Mouse (Mus musculus) limb, embryonic 15.5 days (tissue): Measurements from ENCODE around the gene Misp. TPM values are rescaled to one million over a fixed set of nuclear protein-coding genes. Genes with fewer than 3 reads are reported as not detected.

Experiments used
- ATAC-seq: fragments of 200-750 bp; cut with Nextera tagmentation; 2 replicates; pipeline ENCODE4 v1.8.0; 2017; ENCODE audit warnings: low read depth, moderate TSS enrichment; ENCODE audit not compliant: insufficient number of reproducible peaks, low FRiP score, low TSS enrichment
- H3K27ac ChIP-seq: fragments of 300-500 bp; sonication (generic); 2 replicates; pipeline ENCODE4 v1.5.1; 2015; ENCODE audit warnings: moderate library complexity, mild to moderate bottlenecking, inconsistent platforms
- H3K27me3 ChIP-seq: fragments of 300-500 bp; sonication (generic); 2 replicates; pipeline ENCODE4 v1.6.1; 2015; ENCODE audit warnings: inconsistent platforms
- H3K36me3 ChIP-seq: fragments of 300-500 bp; sonication (generic); 2 replicates; pipeline ENCODE4 v1.6.1; 2015; ENCODE audit warnings: inconsistent platforms
- H3K4me1 ChIP-seq: fragments of 300-500 bp; sonication (generic); 2 replicates; pipeline ENCODE4 v1.6.1; 2015; ENCODE audit warnings: inconsistent platforms
- H3K4me2 ChIP-seq: fragments of 300-500 bp; sonication (generic); 2 replicates; pipeline ENCODE4 v1.6.1; 2015; ENCODE audit warnings: mild to moderate bottlenecking, inconsistent platforms
- H3K4me3 ChIP-seq: fragments of 300-500 bp; sonication (generic); 2 replicates; pipeline ENCODE4 v1.5.1; 2015; ENCODE audit warnings: mild to moderate bottlenecking, inconsistent platforms
- H3K9ac ChIP-seq: fragments of 300-500 bp; sonication (generic); 2 replicates; pipeline ENCODE4 v1.6.1; 2015; ENCODE audit warnings: inconsistent platforms
- H3K9me3 ChIP-seq: fragments of 300-500 bp; sonication (generic); 2 replicates; pipeline ENCODE4 v1.6.1; 2016; ENCODE audit warnings: inconsistent platforms
- WGBS: fragments of 180-500 bp; shearing (Covaris S2); methylation state at CpG from one replicate; pipeline ENCODE4 v1.1.7; 2015; 5-methylcytosine and 5-hydroxymethylcytosine counted together
- polyA plus RNA-seq: library from polyadenylated mRNA; unstranded; fragments of >200 nt; fragmentation: Nextera tagmentation; extraction: Ambion mirVana; gene quantifications from 2 replicates; pipeline ENCODE4 v1.2.1, GENCODE M21; 2015

The Misp gene
- polyA plus RNA-seq, 1 experiment from 2014 or later = 1.6 TPM

GRCm38 (mm10) chr10:79832786-79833181 is 12.0 kb downstream of the Misp start:
- 73% methylated on average over 9 of the region's 9 CpGs for WGBS

GRCm38 (mm10) chr10:79834769-79835398 is 14.1 kb downstream of the Misp start:
- Histone ChIP-seq H3K4me2 (no peak overlapping the region), H3K4me3 (no peak overlapping the region), H3K9me3 (no peaks in the 10 kb centered on the region), H3K27ac (no peak overlapping the region), H3K36me3 (no peaks in the 10 kb centered on the region), H3K27me3 (no peaks in the 10 kb centered on the region), H3K9ac (no peak overlapping the region), H3K4me1 (peaks cover 14% of the 10 kb centered on the region)
- no peak for ATAC-seq
- 19% methylated on average over 9 of the region's 9 CpGs for whole genome bisulfite sequencing

More at GRCm38 (mm10) chr10:79832786-79833181, 12.0 kb downstream of the Misp start:
- H3K4me2 ChIP-seq = no peak overlapping the region
- no peak overlapping the region for H3K9ac ChIP-seq
- no peaks in the 10 kb centered on the region for H3K9me3 ChIP-seq
- H3K4me1 ChIP-seq = peaks cover 14% of the 10 kb centered on the region
- H3K27me3 ChIP-seq = no peaks in the 10 kb centered on the region
- H3K4me3 ChIP-seq = no peak overlapping the region
- no peak for ATAC-seq
- H3K27ac ChIP-seq = no peak overlapping the region
- no peaks in the 10 kb centered on the region for H3K36me3 ChIP-seq

- Histone ChIP-seq H3K9me3 (no peaks in the 10 kb centered on the region), H3K4me1 (peaks cover 28% of the 10 kb centered on the region), H3K36me3 (no peaks in the 10 kb centered on the region), H3K9ac (no peak overlapping the region), H3K27me3 (no peaks in the 10 kb centered on the region), H3K4me3 (no peak overlapping the region), H3K4me2 (no peak overlapping the region), H3K27ac (no peak overlapping the region)
- no peak for ATAC-seq
- 92% methylated on average over 3 of the region's 3 CpGs for WGBS
These were observed 16.1 kb downstream of the Misp start for GRCm38 (mm10) chr10:79836918-79837317.

- no peak overlapping the region for H3K4me3 ChIP-seq
- 55% methylated on average over 2 of the region's 2 CpGs for WGBS
- H3K4me2 ChIP-seq = no peak overlapping the region
- no peaks in the 10 kb centered on the region for H3K27me3 ChIP-seq
- H3K9me3 ChIP-seq = no peaks in the 10 kb centered on the region
- H3K27ac ChIP-seq = no peak overlapping the region
- H3K9ac ChIP-seq = no peak overlapping the region
- H3K36me3 ChIP-seq = no peaks in the 10 kb centered on the region
- H3K4me1 ChIP-seq = peaks cover 32% of the 10 kb centered on the region
- no peak for ATAC-seq
These were observed 17.4 kb downstream of the Misp start for GRCm38 (mm10) chr10:79838151-79838550.

DNA sequence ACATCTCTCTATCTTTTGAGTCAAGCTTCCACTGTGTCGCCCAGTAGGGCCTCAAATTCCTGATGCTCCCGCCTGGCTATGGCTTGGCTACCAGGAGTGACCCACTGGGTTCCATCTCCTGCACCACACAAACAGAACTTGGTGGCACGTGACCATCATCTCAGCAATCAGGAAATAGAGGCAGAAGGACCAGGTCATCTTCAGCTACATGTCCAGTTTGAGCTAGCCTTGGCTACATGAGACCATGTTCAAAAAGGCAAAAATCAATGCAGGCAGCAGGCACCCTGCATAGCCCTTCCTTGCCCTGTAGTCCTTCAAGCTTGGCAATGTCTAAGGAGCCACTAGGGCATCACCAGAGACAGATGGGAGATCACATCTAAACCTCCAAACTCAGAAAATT is 19.3 kb downstream of the Misp start:
- Histone ChIP-seq H3K36me3 (no peaks in the 10 kb centered on the region), H3K4me2 (peak overlapping the region; percentile 69), H3K9ac (no peak overlapping the region), H3K4me3 (peak overlapping the region; percentile 39; the same call in 1 of the 2 replicates), H3K27me3 (no peaks in the 10 kb centered on the region), H3K4me1 (peaks cover 30% of the 10 kb centered on the region), H3K9me3 (no peaks in the 10 kb centered on the region), H3K27ac (peak overlapping the region; percentile 95)
- 87% methylated on average over 3 of the region's 3 CpGs for WGBS
- ATAC-seq = no peak

DNA sequence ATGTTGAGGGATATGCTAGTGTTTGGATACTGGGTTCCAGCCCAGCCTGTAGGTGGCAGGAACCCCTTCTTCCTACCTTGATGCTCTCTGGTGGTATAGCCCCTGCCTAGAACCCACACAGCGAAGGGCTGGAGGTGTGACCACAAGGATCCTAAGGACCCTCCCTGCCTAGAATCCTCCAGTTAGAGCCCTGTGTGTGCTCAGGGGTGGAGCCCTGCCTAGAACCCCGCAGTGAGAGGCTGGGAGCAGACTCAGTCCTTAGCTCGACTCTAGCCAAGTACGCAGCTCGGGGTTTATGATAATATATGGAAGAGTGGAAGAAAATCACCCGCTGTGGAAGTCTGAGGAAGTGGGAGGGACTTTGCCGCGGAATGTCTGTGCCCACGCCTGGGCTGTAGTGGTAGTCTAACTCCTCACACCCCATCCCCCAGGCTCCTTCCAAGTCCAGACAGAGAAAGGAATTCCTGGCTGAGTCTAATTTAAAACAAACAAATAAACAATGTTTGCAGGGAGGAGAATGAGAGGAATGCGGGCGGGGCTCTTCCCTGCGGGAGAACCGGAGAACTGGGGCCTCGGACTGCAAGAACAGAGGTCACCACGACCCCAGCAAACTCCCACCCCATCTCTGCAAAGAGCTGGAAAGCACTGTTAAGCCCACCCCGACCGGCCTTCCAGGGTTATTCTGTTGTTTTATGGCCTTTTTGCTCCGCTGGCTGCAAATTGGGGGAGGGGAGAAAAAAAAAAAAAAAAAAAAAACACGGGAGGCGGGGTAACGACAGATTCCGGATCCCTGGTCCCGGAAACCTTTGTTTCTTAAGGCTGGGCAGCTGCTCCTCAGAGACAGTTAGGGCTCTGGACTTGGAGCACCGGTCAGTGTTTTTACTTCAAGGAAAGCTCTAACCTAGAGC is 20.1 kb downstream of the Misp start:
- no peaks in the 10 kb centered on the region for H3K27me3 ChIP-seq
- peak; percentile 93 for ATAC-seq
- WGBS = 0% methylated on average over 24 of the region's 24 CpGs

GRCm38 (mm10) chr10:79842322-79842721 is 21.5 kb downstream of the Misp start:
- no peak for ATAC-seq
- WGBS = 66% methylated on average over 3 of the region's 3 CpGs
- no peak overlapping the region for H3K9ac ChIP-seq
- H3K4me2 ChIP-seq = no peak overlapping the region
- no peaks in the 10 kb centered on the region for H3K9me3 ChIP-seq
- H3K4me3 ChIP-seq = no peak overlapping the region
- H3K4me1 ChIP-seq = peaks cover 28% of the 10 kb centered on the region
- H3K27me3 ChIP-seq = no peaks in the 10 kb centered on the region
- H3K27ac ChIP-seq = peak overlapping the region; percentile 57; the same call in 1 of the 2 replicates
- no peaks in the 10 kb centered on the region for H3K36me3 ChIP-seq

More for the DNA sequence above, 20.1 kb downstream of the Misp start:
- no peaks in the 10 kb centered on the region for H3K36me3 ChIP-seq
- no peaks in the 10 kb centered on the region for H3K9me3 ChIP-seq
- peaks cover 28% of the 10 kb centered on the region for H3K4me1 ChIP-seq
- peak overlapping the region; percentile 26; the same call in 1 of the 2 replicates for H3K9ac ChIP-seq
- peak overlapping the region; percentile 39 for H3K4me3 ChIP-seq
- peak overlapping the region; percentile 69 for H3K4me2 ChIP-seq
- H3K27ac ChIP-seq = peak overlapping the region; percentile 95

DNA sequence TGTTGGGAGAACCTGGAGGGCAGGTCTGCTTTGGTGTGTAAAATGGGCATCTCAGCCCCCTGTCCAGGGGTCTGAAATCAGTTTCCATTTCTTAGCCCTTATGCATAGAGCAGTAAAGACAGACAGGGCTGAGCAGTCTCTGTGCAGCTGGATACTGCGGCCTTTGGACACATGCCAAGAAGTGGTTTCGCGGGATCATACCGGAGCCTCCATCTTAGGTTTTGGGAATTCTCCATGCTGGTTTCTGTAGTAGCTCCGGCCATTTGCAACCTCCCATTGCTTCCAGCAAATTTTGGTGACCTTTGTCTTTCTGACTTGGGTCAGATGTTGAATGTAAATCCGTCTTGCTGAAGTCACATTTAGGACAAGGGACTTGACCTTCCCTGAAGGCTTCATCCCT is 22.7 kb downstream of the Misp start:
- Histone ChIP-seq H3K9me3 (no peaks in the 10 kb centered on the region), H3K4me1 (peaks cover 28% of the 10 kb centered on the region), H3K27ac (peak overlapping the region; percentile 35; the same call in 1 of the 2 replicates), H3K4me3 (no peak overlapping the region), H3K9ac (no peak overlapping the region), H3K36me3 (no peaks in the 10 kb centered on the region), H3K27me3 (no peaks in the 10 kb centered on the region), H3K4me2 (no peak overlapping the region)
- no peak for ATAC-seq
- WGBS = 36% methylated on average over 6 of the region's 6 CpGs

DNA sequence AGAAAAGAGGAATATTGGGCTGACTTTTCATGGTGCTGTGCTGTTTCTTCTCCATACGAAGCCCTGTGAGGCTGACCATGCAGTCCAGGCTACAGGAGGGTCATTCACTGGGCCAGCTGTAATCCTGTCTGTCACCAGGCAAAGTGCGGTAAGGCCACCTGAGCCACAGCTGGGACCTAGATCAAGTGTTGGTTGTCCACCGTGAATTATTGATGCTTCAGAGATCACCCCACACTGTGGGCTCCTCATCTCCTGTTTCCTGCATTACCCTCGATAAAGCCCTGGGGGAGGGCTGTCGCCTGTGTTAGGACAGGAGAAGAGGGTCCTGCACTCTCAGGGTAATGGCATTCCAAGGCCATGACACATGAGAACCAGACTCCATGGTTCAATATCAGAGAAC is 25.8 kb downstream of the Misp start:
- no peaks in the 10 kb centered on the region for H3K36me3 ChIP-seq
- no peak overlapping the region for H3K4me3 ChIP-seq
- 54% methylated on average over 5 of the region's 5 CpGs for WGBS
- no peak for ATAC-seq
- no peak overlapping the region for H3K27ac ChIP-seq
- peaks cover 17% of the 10 kb centered on the region for H3K4me1 ChIP-seq
- H3K9me3 ChIP-seq = no peaks in the 10 kb centered on the region
- no peak overlapping the region for H3K4me2 ChIP-seq
- H3K9ac ChIP-seq = no peak overlapping the region
- no peaks in the 10 kb centered on the region for H3K27me3 ChIP-seq

DNA sequence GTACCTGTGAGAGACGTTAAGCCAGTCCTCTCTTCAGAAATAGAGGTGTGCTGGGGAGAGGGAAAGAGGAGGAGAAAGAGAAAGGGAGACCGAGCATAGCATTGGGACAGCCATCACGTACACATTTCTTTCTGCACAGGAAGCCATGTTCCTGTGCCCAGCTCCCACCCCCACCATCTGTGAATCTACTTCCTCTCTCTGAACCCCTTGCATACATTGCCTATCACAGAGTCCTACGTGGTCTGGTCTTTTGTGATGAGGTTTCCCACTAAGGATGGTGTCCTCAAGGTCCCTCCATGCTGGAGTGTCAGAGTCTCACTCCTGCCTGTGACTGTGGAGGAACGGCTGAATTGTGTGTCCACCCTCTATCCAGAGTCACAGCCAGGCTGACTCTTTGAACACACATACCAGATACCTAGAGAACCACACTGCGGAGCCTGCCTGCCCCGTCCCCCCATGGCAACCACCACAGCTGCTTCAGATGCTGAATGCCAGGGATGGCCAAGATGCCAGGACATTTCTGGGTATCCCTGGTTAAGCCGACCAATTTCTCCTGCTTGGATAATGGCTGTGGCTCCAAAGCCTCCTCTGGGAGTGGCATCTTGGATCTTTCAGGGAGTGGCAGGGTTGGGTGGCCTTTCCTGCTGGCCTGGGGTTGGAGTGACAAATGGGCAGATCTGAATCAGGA is 29.3 kb downstream of the Misp start:
- H3K9me3 ChIP-seq = no peaks in the 10 kb centered on the region
- WGBS = 80% methylated on average over 8 of the region's 8 CpGs
- no peak overlapping the region for H3K27ac ChIP-seq
- no peak overlapping the region for H3K4me2 ChIP-seq
- no peaks in the 10 kb centered on the region for H3K27me3 ChIP-seq
- no peaks in the 10 kb centered on the region for H3K36me3 ChIP-seq
- H3K4me3 ChIP-seq = no peak overlapping the region
- peaks cover 22% of the 10 kb centered on the region for H3K4me1 ChIP-seq
- ATAC-seq = no peak
- no peak overlapping the region for H3K9ac ChIP-seq

DNA sequence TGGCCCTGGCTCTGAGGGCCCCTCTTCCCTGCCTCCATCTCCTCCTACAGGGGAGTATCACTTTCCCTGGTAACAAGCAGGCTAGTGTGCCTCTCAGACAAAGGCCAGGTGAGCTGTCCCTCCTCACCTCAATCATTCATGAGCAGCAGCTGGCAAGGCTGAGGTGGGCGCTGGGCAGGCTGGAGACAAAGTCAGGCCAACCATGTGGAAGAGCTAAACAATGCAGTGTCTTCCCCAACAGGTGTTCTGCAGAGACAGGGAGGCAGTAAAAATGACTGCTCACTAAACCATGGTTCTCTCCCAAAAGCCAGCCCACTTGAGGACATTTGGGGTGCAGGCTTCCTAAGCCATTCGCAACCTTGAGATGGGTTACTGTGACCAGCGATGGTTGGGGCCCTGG is 30.9 kb downstream of the Misp start:
- no peak for ATAC-seq
- no peak overlapping the region for H3K9ac ChIP-seq
- WGBS = 60% methylated on average over 3 of the region's 3 CpGs

More for the DNA sequence above, 30.9 kb downstream of the Misp start:
- Histone ChIP-seq H3K36me3 (peaks cover 4% of the 10 kb centered on the region), H3K4me1 (peaks cover 27% of the 10 kb centered on the region), H3K27me3 (no peaks in the 10 kb centered on the region), H3K9me3 (no peaks in the 10 kb centered on the region), H3K4me3 (no peak overlapping the region), H3K27ac (peak overlapping the region; percentile 100), H3K4me2 (peak overlapping the region; percentile 72; the same call in 1 of the 2 replicates)
